Mouse (Mus musculus) liver, postnatal 0 days (tissue): ENCODE measurements around the gene Shc2.

ENCODE experiments used
- CTCF ChIP-seq: sonication (generic); IDR thresholded peaks from 2 replicates; pipeline ENCODE4 v1.5.1; 2016; ENCODE audit warnings: antibody characterized with exemption, low read depth
- EP300 ChIP-seq: IDR thresholded peaks from 2 replicates; pipeline ENCODE4 v1.6.1; 2016; ENCODE audit warnings: antibody characterized with exemption, low read depth, mild to moderate bottlenecking

DNA sequence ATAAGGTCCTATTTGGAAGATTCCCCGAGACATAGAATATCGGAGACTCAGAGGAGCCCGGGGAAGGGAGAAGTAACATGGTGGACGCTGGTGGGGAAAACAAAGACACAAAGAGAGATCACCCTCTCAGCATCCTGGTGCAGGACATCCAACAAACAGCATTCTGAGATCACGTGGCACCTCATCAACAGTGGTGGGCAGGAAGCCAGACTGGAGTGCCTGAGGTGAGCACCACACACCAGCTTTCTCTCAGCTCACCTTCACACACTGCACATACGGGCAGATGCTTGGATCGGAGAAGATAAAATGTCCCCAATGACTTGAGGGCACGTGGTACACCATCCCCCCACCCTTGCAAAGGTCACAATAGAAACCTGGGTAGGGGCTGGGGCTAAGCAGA, 1.4 kb downstream of the Shc2 start:
- TF ChIP-seq CTCF (no peak), EP300 (no peak)
